Mouse (Mus musculus) lung, adult 18-20 months (tissue): ENCODE measurements around the gene Lrp1.
"Not testable (repeated sequence)": the region's sequence is repeated elsewhere in the genome, so short reads cannot be mapped to it uniquely, and the experiment has no call there.

ENCODE experiments used
- DNase-seq, 2 experiments: peaks; one replicate each; pipeline ENCODE4 v3.0.0; 2022; ENCODE audit warnings: mixed read lengths in 2 of 2

The Lrp1 gene

GRCm38 (mm10) chr10:127620406-127621190 lies at the start of gene Lrp1:
Gene Lrp1, minus strand, starts transcription at chr10:127621148.
- DNase-seq: peak in 1 of 2 experiments; percentile 38

DNA sequence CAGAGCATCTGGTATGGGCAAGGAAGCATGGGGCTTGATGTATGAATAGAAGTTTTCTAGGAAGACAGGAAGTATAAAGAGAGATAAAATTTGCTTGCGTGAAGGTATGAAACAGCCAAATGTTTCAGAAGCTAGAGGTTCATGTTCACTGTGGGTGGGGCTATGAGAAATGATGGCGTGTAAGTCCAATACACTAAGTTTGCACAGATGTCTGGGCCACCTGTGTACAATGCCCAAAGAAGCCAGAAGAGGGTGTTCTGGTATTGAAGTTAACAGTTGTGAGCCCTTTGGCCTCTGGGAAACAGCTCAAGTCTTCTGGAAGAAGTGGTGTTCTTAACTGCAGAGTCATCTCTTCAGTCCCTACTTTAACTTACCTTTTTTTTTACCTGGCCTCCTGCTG lies 49.2 kb upstream of the Lrp1 start:
- DNase-seq: no peak

DNA sequence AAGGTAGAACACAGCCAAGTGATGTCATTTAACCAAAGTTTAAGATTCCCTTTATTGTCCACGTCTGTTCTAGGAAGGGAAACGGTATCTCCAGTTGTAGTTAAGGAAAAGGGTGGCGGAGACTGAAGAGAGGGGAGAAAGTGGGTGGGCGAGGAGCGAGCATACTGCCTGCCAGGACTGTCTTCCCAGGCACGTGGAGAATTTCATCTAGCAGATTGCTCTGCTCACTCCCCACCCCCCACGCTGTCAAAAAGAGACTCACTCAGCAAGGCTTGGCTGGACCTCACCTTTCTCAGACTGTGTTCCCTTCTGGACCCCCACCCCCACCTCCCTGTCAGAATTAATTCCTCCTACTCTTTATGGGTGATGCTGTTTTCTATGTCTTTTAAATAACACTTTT lies 48.2 kb upstream of the Lrp1 start:
- DNase-seq: no peak

DNA sequence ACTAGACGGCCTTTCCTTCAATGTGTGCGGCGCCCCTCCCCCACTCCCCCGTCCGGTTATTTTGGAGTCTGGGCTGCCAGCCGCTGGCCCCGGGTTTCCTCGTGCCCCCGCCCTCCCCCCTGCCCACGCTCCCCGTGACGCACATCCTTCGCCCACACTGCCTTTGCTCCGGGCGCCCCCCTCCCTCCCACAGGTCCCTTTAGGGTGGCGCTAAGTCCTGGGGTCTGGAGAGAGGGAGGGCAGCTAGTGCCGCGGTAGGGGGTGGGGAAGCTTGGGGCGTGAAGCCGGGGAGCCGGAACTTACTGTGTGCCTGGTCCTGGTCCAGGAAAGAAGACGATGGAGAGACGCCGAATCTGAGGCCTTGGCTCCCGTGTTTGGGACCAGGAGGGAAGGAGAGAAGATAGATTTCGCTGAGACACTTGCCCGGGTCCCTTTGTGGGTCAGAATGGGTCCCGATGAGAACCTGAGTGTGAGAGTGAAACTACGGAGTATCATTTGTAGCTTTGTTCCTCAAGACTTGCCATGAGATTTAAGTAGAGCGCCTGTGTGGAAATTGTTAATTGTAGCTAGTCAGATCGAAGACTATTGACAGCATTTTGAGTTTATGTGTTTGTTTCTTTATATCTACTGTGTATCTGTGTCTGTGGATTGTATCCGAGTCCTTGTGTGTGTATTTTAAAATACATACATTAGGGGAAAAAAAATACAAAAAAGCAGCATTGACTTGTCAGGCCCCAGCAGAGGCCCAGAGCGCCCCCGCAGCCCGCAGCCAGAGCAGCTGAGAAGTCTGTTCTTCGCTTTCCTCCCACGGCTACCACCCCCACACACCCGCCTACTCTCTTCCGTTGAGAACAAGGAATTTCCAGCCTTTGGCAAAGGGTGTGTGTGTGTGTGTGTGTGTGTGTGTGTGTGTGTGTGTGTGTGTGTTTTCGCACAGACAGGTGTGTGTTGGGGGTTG lies 47.4 kb upstream of the Lrp1 start, which contains the start of gene Nab2:
Gene Nab2, minus strand, starts transcription at position 476 of the 958 bp plus-strand sequence.
- DNase-seq: peak; percentile 88 to 92

GRCm38 (mm10) chr10:127667269-127668092 lies 46.5 kb upstream of the Lrp1 start:
- peak; percentile 95 to 97 for DNase-seq

DNA sequence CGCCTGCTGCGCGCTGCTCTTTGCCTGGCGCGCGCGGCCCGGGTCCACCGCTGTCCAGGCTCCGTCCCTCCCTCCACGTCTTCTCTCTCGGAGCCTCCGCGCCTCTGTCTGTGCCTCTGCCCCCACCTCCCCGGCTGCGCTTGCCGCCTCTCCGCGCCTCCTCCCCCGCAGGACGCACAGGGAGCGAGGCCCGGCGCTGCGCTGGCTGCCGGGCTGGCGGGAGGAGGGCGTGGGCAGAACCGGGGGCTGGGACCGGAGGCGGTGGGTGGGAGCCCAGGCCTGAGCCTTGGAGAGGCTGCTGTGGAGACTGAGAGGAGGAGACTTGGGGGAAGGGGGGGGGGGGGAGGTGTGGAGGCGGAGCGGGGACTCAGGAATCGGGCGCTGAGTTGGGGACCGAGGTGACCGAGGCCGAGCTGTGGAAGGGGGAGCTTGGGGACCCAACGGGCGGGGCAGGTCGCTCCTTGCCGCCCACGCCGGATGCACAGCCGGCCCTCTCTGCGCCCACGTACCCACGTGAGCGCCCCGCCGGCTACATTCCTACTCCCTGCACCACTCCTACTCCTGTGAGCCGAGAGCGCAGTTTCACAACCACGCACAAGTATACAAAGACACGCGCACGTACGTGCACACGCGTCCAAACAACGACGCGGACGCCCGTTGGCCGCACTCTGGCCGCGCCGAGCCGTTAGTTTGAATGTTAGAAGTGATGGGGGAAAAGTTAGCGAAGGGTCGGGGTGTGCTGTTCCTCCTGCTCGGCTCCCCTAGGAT lies 45.7 kb upstream of the Lrp1 start, which contains the start of gene Nemp1:
Gene Nemp1, plus strand, starts transcription at position 401 of the 768 bp plus-strand sequence.
- DNase-seq: peak; percentile 92 to 94

DNA sequence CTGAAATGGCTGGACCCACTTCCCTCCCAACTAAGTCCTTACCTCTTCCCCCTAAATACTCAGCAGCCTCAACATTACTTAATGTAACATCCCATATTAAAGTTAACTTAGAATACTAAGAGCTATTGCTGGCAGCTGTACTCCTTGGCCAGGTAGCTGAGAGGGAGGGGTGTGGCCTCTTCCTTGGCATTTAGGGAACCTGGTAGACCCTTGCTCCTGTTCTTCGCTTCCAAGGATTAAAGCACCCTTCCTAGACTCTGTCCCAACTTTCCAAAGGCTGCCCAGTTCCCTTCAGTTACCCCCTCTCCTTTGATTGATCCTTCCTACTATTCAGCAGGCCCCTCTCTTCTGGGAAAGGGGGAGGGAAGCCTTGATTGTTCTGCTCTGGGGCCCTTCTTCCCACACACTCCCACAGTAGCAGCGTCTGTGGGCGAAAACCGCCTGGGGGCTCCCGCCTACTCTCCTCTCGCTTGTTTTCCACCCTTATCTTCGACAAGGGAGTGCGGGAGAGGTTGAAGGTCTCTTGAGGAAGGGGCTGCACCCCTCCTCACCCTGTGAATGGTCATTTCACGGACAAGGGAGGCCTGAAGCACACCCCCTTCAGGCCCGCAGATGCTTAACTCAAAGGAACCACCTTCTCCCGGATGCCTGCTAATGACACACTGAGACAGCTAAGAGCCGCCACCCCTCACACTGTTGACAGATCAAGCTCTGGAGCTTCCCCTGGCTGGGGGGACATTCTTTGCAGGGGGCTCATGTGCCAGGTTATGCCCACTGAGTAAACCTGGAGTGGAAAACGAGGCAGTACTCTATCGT lies 44.6 kb upstream of the Lrp1 start:
- no peak for DNase-seq

GRCm38 (mm10) chr10:127664891-127665290 lies 43.9 kb upstream of the Lrp1 start:
- no peak for DNase-seq

GRCm38 (mm10) chr10:127664166-127664565 lies 43.2 kb upstream of the Lrp1 start:
- DNase-seq: peak in 1 of 2 experiments; percentile 3

DNA sequence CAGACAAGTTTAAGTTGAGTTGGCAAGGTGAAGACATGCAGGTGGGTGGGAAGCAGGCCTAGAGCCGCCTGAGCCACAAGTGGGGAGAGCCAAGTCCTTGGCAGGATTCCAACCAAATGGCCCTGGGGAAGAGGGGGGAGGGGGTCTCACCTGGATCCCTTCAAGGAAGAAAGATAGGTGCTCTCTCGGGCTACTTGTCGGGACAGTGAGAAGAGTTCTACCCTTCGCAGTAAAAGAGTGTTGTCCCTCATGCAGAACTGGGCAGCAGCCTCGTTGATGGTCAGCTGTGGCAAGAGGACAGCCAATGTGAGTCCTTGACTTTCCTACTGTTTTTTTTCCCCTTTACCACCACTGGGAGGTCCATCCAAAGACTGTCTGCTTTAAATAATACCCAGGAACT lies 42.6 kb upstream of the Lrp1 start:
- no peak for DNase-seq

GRCm38 (mm10) chr10:127662666-127663253 lies 41.8 kb upstream of the Lrp1 start:
- peak in 1 of 2 experiments; percentile 45 for DNase-seq

DNA sequence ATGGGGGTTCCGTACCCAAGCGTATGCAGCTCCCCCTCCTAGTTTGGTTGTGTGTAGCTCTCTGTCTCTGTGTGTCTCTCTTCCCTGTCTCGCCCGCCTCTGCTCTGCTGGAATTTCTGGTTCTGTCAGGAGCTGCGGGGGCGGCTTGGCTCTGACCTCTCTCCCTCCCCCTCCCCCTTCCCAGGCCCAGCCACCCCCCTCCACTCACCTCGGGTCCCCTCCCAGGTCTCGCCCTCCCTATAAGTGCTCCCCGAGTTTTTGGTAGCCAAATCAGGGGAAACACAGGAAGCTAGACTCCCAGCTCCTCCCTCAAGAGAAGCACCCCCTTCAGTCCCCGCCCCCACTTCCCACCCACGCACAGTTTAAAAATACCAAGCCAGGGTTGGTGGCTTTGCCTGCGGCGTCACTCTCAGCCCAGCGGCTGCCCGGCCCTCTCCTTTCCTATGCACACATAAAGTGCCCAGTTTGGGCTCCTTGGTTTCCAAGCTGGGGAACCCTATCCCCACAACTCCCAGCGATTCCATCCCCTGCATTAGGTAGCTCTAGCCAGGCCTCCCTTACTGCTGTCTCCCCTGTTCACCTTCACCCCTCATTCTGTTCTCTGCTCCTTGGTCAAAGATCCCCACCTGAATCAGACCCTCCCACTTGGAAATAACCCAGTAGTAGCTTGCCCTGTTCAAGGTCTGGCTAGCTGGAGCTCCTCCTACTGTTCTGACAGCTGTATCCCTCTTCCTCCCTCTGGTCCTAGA lies 41.1 kb upstream of the Lrp1 start:
- DNase-seq: peak; percentile 73 to 83

DNA sequence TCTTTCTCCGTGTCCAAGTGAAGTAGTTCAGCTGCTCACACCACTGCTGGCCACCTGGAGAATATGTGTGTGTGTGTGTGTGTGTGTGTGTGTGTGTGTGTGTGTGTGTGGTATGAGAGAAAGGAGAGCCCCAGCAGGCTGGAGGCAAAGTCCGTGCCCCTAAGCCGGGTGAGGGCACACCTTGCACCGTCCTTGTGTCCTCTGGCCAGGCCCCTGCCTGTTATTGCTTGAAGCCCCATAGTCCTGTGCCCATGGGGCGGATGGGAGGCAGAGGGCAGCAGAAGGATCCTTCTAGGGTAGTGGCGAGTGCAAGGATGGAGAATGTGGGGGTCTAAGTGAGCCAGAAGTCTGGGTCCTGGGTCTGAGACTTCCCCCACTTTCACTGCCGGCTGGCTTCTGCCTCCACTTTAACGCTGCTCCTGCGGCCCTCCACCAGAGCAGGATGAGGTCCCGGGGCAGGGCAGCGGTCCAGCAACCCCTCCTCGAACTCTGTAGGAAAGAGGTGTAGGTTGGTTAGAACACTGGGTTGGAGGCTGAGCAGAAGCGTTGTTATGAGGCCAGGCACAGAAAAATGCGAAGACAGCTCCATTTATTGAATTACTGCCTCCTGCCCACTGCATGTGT lies 40.5 kb upstream of the Lrp1 start:
- peak in 1 of 2 experiments; percentile 32 for DNase-seq

- no peak for DNase-seq
Observed at GRCm38 (mm10) chr10:127659551-127659950, 38.6 kb upstream of the Lrp1 start.

- DNase-seq: no peak
Observed at GRCm38 (mm10) chr10:127658076-127658475, 37.1 kb upstream of the Lrp1 start.

- DNase-seq: not testable (repeated sequence)
Observed at GRCm38 (mm10) chr10:127657617-127658016, 36.7 kb upstream of the Lrp1 start.

- DNase-seq: no peak
Observed at GRCm38 (mm10) chr10:127654970-127655579, 34.1 kb upstream of the Lrp1 start.

DNA sequence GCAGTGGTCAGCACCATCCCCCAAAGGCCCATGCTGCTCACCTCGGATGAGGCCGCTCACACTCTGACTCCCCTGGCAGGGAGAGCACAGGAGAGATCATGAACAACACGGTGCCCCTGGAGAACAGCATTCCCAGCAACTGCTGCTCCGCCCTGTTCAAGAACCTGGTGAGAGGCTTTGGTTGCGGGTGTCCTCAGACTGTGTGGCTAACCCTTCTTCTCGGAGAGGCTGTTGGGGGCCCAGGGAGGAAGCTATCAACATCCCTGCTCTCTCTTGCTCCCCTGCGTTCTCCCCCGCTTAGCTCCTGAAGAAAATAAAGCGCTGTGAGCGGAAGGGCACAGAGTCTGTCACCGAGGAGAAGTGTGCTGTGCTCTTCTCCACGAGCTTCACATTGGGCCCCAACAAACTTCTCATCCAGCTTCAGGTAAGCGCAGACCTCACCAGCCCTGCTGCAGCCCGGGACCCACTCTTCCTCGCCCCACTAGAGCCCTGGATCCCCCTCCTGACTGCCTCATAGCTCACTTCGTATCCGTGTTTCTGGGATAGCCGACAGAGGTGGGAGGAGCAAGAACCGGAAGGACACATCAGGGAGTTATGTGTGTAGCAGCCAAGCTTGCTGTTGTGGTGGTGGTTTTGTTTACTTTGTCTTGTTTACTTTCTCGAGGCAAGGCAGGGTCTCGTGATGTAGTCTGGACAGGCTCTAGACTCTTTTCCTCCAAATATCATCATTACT lies 32.1 kb upstream of the Lrp1 start:
- no peak for DNase-seq
